Mouse (Mus musculus) hindbrain, embryonic 14.5 days (tissue): ENCODE data around the gene Smcp. TPM values are rescaled to one million over a fixed set of nuclear protein-coding genes. Genes with fewer than 3 reads are reported as not detected.

Experiments
- ATAC-seq: fragments of 200-750 bp; cut with Nextera tagmentation; 2 replicates; pipeline ENCODE4 v1.8.0; 2017; ENCODE audit warnings: moderate number of reproducible peaks, mild to moderate bottlenecking, moderate TSS enrichment, moderate library complexity; ENCODE audit not compliant: low FRiP score
- DNase-seq: peaks from one replicate; pipeline ENCODE4 v3.0.0-alpha.2; 2015; ENCODE audit warnings: low spot score
- H3K27ac ChIP-seq: fragments of 300-500 bp; sonication (generic); 2 replicates; pipeline ENCODE4 v1.5.1; 2014; ENCODE audit warnings: mild to moderate bottlenecking, moderate library complexity
- H3K27me3 ChIP-seq: fragments of 300-500 bp; sonication (generic); 2 replicates; pipeline ENCODE4 v1.6.1; 2014; ENCODE audit warnings: mild to moderate bottlenecking, low read length, mixed read lengths; ENCODE audit not compliant: control insufficient read depth, insufficient read depth
- H3K36me3 ChIP-seq: fragments of 300-500 bp; sonication (generic); replicated peaks from 2 replicates; pipeline ENCODE4 v1.6.1; 2014; ENCODE audit not compliant: control insufficient read depth, insufficient read depth
- H3K4me1 ChIP-seq: fragments of 300-500 bp; sonication (generic); replicated peaks from 2 replicates; pipeline ENCODE4 v1.6.1; 2014; ENCODE audit warnings: antibody characterized with exemption, low read length, mixed read lengths; ENCODE audit not compliant: control insufficient read depth, insufficient read depth
- H3K4me2 ChIP-seq: fragments of 300-500 bp; sonication (generic); replicated peaks from 2 replicates; pipeline ENCODE4 v1.6.1; 2014; ENCODE audit warnings: mild to moderate bottlenecking, moderate library complexity
- H3K4me3 ChIP-seq: fragments of 300-500 bp; sonication (generic); replicated peaks from 2 replicates; pipeline ENCODE4 v1.5.1; 2014; ENCODE audit warnings: mild to moderate bottlenecking, low read length
- H3K9ac ChIP-seq: fragments of 300-500 bp; sonication (generic); 2 replicates; pipeline ENCODE4 v1.6.1; 2014
- H3K9me3 ChIP-seq: fragments of 300-500 bp; sonication (generic); 2 replicates; pipeline ENCODE4 v1.6.1; 2016; ENCODE audit warnings: low read length; ENCODE audit not compliant: control insufficient read depth
- WGBS: fragments of 180-500 bp; shearing (Covaris S2); extraction: QIAGEN DNeasy Blood & Tissue Kit; methylation state at CpG from one replicate; pipeline ENCODE4 v1.1.7; 2014; 5-methylcytosine and 5-hydroxymethylcytosine counted together
- polyA plus RNA-seq: library from polyadenylated mRNA; unstranded; fragments of >200 nt; fragmentation: Nextera tagmentation; extraction: Ambion mirVana; gene quantifications from 2 replicates; pipeline ENCODE4 v1.2.1, GENCODE M21; 2014

Smcp gene
- polyA plus RNA-seq, 1 experiment from 2014 or later: not detected

DNA sequence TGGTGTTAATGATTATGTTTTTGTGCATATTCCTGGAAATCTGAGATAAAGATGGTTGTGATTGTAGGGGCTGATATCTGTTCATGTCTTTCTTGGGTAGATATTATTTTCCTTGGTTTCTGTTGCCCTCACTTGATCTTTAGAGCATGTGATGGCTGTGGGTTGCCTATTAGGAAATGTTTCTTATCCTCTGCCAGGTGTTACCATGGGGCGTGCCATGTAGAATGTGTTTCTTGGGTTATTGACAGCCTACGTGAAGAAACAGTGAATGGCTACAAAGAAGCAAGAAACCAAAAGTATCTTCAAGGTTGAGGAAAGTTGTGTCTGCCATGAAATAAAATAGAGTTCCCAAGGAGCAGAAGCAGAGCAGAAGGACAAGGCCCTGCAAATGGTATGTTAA, 9.6 kb upstream of the Smcp start:
- Histone ChIP-seq H3K9me3 (peaks cover 8% of the 10 kb centered on the region), H3K4me1 (no peaks in the 10 kb centered on the region), H3K9ac (no peak overlapping the region), H3K4me3 (no peak overlapping the region), H3K27me3 (no peaks in the 10 kb centered on the region), H3K36me3 (no peaks in the 10 kb centered on the region), H3K4me2 (no peak overlapping the region), H3K27ac (no peak overlapping the region)
- 93% methylated on average over 2 of the region's 2 CpGs for WGBS
- ATAC-seq (no peak), DNase-seq (no peak)

DNA sequence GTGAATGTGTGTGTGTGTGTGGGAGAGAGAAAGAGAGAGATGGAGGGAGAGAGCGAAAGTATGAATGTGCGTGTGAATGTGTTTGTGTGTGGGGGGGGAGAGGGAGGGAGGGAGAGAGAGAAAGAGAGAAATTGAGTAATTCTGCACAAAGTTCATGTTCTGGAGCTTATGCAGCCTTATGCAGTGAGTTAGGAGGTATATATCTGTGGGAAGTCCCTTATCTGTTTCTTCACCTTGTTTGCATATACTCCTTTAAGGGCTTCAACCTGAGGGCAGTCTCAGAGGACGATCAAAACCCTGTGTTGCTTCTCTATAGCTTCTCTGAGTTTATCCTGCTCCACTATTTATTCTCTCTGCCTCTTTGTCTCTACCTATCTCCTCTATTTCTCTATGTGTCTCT, 1.6 kb downstream of the Smcp start:
- ATAC-seq: no peak
- Histone ChIP-seq H3K27ac (no peak overlapping the region), H3K27me3 (no peaks in the 10 kb centered on the region), H3K4me2 (no peak overlapping the region), H3K4me1 (no peaks in the 10 kb centered on the region), H3K4me3 (no peak overlapping the region), H3K9ac (no peak overlapping the region), H3K36me3 (no peaks in the 10 kb centered on the region), H3K9me3 (no peaks in the 10 kb centered on the region)
- DNase-seq: no peak
- 86% methylated on average over 3 of the region's 3 CpGs for WGBS

DNA sequence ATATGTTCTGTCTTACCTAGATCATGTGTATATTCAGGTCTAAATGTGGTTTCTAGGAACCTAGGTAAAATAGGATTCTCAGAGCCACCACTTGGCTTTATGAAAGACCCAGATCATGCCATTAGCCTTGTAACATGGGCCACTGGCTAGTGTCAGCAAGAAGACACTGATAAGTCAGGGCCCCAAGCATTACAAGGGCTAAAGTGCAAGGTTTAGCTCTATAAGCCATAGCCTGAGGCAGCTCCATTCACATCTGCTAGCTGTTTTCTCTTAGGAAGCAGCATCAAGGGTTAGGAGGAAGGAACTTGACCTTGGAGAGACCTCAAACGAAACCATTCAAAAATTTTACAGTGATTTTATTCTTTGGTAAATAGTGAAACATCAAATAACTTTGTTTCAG, 3.7 kb downstream of the Smcp start:
- DNase-seq (no peak), ATAC-seq (no peak)
- WGBS: 75% methylated on average over 1 of the region's 1 CpGs
- Histone ChIP-seq H3K27ac (no peak overlapping the region), H3K27me3 (no peaks in the 10 kb centered on the region), H3K4me2 (no peak overlapping the region), H3K4me3 (no peak overlapping the region), H3K9me3 (no peaks in the 10 kb centered on the region), H3K9ac (no peak overlapping the region), H3K4me1 (no peaks in the 10 kb centered on the region), H3K36me3 (no peaks in the 10 kb centered on the region)

DNA sequence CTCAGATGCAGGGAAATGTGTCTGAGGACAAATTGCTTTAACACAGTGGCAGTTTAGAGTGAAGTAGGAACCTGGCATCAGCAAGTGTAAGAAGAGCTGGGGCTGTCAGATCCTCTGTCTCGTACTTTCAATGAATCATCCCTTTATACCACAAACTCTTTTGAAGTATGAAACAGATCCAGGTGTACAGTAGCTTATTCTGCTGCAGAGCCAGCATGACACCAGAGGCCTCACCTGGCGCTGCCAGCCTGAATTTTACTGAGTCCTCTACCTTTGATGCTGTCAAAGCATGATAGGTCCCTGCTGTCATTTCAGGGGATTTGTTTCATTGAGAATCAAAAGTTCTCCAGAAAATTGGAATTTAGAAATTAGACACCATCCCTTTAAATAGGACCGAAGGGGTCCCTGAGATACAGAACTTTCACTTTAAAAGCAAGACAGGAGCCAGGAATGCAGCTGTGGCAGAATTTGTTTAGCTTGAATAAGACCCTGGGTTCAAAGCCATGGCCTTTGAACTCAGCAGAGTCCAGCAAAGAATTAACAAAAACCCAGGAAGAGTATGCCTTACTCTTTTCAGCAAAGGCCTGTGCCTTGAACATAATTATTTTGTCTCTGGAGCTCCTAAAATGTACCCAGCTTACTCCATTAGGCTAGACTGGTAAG, 5.5 kb downstream of the Smcp start:
- no peak for ATAC-seq
- no peaks in the 10 kb centered on the region for H3K27me3 ChIP-seq

DNA sequence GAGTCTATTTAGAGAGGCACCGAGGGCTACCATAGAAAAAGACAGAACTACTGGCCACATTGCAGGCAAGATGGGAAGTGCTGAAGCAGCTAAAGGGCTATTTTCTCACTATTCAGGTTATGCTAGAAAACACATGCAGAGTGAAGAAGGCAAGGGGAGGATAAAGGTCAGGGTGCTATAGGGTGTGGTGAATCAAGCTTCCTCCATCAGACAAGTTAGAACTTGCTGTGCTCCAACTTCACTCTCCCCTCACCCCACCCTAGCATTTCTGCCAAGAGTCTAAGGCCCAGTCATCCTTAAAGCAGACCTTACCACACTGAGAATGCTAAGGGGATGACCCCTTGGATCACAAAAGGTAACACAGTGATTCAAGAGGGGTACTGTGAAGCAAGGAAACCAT, 9.3 kb downstream of the Smcp start:
- DNase-seq (no peak), ATAC-seq (no peak)
- Histone ChIP-seq H3K27me3 (no peaks in the 10 kb centered on the region), H3K9me3 (no peaks in the 10 kb centered on the region), H3K27ac (no peak overlapping the region), H3K4me1 (no peaks in the 10 kb centered on the region), H3K4me3 (no peak overlapping the region), H3K9ac (no peak overlapping the region), H3K36me3 (no peaks in the 10 kb centered on the region), H3K4me2 (no peak overlapping the region)
- 85% methylated on average over 1 of the region's 1 CpGs for WGBS

More for the DNA sequence above, 5.5 kb downstream of the Smcp start:
- Histone ChIP-seq H3K4me2 (no peak overlapping the region), H3K27ac (no peak overlapping the region), H3K9ac (no peak overlapping the region), H3K4me3 (no peak overlapping the region), H3K4me1 (no peaks in the 10 kb centered on the region), H3K9me3 (no peaks in the 10 kb centered on the region), H3K36me3 (no peaks in the 10 kb centered on the region)
- WGBS: 75% methylated on average over 3 of the region's 3 CpGs
- DNase-seq: no peak

DNA sequence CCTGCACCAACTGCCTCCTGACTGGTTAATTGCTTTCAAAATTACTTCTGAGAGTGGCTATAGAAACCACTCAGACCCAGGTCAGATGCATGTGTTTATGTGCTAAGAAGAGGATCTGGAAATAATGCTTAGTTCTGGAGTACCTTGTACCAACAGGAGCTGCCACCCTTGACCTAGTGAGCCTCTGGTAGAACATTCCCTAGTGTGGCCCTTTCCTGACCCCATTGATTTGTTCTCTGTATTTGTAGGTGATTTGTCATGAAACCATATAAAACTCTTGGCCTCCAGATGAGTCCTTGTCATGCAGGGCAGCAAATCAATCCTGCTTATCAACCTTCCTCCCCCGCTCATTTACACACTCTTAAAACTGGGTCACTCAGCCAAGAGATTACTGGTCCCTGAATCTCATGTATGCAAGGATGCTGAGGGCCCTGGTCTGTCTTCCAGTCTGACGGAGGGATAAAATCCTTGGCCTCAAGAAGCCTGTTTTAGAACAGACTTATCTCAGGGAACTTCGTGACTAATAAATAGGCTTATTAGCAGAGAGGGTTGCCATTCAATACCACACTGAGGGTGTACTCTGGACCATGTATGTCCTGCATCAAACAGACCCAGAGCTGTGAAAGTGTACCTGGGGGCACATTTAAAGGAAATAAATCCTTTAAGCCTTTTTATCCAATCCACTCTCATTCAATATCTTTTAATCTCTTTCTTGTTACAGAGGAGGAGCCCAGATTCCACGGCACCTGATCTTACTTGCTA, 10.0 kb downstream of the Smcp start:
- no peak for DNase-seq
- Histone ChIP-seq H3K9ac (no peak overlapping the region), H3K36me3 (no peaks in the 10 kb centered on the region), H3K27ac (no peak overlapping the region), H3K4me1 (no peaks in the 10 kb centered on the region), H3K27me3 (no peaks in the 10 kb centered on the region), H3K9me3 (no peaks in the 10 kb centered on the region), H3K4me2 (no peak overlapping the region), H3K4me3 (no peak overlapping the region)
- no peak for ATAC-seq
- WGBS: 78% methylated on average over 4 of the region's 4 CpGs

DNA sequence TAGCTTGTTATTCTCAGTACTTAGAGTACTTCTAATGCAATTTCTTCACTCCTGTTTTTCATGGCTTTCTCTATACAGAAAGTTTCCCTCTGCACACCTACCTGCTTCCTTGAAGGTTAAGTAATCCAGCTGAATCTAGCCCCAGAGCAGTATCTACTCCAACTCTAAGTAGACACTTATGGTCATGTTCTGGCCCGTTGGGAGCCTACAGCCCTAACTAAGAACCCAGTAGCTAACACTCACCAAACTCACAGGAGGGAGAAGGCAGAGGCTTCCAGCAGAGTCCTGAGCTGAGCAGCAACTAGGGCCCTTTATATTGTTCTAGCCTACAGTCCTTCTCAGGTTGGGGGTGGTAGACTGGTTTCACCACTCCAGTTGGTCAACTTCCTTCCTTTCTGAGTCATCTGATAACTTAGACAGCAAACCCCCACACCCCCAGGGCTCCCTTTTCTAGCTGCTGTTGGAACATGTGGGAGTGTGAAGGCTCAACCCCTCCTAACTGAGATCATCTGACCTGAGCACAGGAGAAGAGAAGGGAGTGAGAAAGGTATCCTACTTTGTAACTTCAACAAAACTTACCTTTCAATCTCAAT, 15.3 kb downstream of the Smcp start, which contains the start of gene Ivl:
Ivl (minus strand) TSS at position 287 of the 593 bp plus-strand sequence.
- ATAC-seq (no peak), DNase-seq (no peak)
- WGBS: 75% methylated on average over 1 of the region's 1 CpGs
- H3K27me3 ChIP-seq: no peaks in the 10 kb centered on the region
- H3K9ac ChIP-seq: no peak within 1 kb of the TSS
- H3K27ac ChIP-seq: no peak within 1 kb of the TSS
- no peak within 1 kb of the TSS for H3K4me3 ChIP-seq
- no peaks in the 10 kb centered on the region for H3K36me3 ChIP-seq
- no peaks in the 10 kb centered on the region for H3K4me1 ChIP-seq
- no peaks in the 10 kb centered on the region for H3K9me3 ChIP-seq
- H3K4me2 ChIP-seq: no peak within 1 kb of the TSS

DNA sequence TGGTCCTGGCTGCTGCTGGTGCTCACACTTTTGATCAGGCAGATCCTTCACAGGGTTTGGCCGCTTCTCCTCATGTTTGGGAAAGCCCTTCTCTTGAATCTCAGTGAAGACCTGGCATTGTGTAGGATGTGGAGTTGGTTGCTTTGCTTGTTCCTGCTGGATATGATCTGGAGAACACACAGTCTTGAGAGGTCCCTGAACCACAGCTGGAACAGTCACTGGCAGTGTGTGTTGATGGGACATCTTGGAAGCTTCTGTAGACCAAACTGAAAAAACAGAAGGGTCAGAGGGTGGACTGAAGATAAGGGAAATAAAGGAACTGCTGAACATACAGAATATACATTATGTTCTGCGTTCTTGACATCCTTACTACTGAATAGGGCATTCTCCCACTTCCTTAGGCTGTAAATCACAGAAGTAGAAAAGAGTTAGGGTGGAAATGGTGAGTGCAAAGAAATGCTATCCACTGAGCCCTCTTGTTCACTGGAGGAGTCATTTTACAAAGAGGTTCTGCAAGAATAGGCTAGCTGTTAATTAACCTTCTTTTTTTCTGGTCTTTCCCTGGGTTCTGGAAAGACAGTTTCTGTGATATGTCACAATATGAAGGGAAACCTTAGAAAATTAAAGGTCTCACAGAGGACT, 16.2 kb downstream of the Smcp start:
- H3K4me3 ChIP-seq: no peak overlapping the region
- no peaks in the 10 kb centered on the region for H3K36me3 ChIP-seq
- H3K4me2 ChIP-seq: no peak overlapping the region
- 56% methylated on average over 2 of the region's 2 CpGs for WGBS
- ATAC-seq: no peak
- no peak overlapping the region for H3K27ac ChIP-seq
- no peaks in the 10 kb centered on the region for H3K27me3 ChIP-seq
- H3K9me3 ChIP-seq: no peaks in the 10 kb centered on the region
- H3K9ac ChIP-seq: no peak overlapping the region
- no peak for DNase-seq
- no peaks in the 10 kb centered on the region for H3K4me1 ChIP-seq

DNA sequence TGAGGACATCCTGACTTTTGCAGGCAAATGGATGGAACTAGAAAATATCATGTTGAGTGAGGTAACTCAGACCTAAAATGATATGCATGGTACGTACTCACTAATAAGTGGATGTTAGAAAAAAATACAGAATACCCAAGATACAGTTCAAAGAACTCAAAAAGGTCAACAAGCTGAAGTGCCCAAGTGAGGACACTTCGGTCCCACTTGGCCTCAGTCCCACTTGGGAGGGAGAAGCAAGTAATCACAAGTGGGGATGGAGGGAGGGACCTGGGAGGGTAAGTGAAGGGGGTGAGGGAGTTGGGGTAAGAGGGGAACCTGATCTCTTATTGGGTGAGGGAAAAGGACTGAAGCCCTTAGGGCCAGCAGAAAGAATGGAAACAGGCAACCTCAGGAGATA, 20.0 kb downstream of the Smcp start:
- Histone ChIP-seq H3K9ac (no peak overlapping the region), H3K4me1 (no peaks in the 10 kb centered on the region), H3K27me3 (no peaks in the 10 kb centered on the region), H3K9me3 (no peaks in the 10 kb centered on the region), H3K4me3 (no peak overlapping the region), H3K4me2 (no peak overlapping the region), H3K27ac (no peak overlapping the region), H3K36me3 (no peaks in the 10 kb centered on the region)
- WGBS: 96% methylated on average over 2 of the region's 2 CpGs
- ATAC-seq (no peak), DNase-seq (no peak)
